Mouse (Mus musculus) spleen, adult 2 months (tissue): ENCODE results near the gene Gtf3c4. TPM values are rescaled to one million over a fixed set of nuclear protein-coding genes. Genes with fewer than 3 reads are reported as not detected.

Source experiments
- DNase-seq, 2 experiments: peaks; one replicate each; pipeline versions ENCODE4 v3.0.0 to v3.0.0-alpha.2; 2012 to 2021; ENCODE audit warnings: low spot score in 2 of 2, low read depth in 1 of 2
- H3K27ac ChIP-seq: fragments of 200-500 bp; 2 replicates; pipeline ENCODE4 v1.5.1; 2012; ENCODE audit warnings: low read length, inconsistent platforms; ENCODE audit not compliant: insufficient read depth
- H3K27me3 ChIP-seq: fragments of 200-500 bp; 2 replicates; pipeline ENCODE4 v1.6.1; 2012; ENCODE audit warnings: mild to moderate bottlenecking, moderate library complexity, low read length, inconsistent platforms; ENCODE audit not compliant: control insufficient read depth, insufficient read depth
- H3K36me3 ChIP-seq: fragments of 200-500 bp; 2 replicates; pipeline ENCODE4 v1.6.1; 2012; ENCODE audit warnings: mild to moderate bottlenecking, low read length, inconsistent platforms; ENCODE audit not compliant: control insufficient read depth, insufficient read depth
- H3K4me1 ChIP-seq: fragments of 200-500 bp; 2 replicates; pipeline ENCODE4 v1.6.1; 2011; ENCODE audit warnings: inconsistent platforms; ENCODE audit not compliant: control insufficient read depth, insufficient read depth, insufficient read length
- H3K4me3 ChIP-seq: fragments of 200-500 bp; 2 replicates; pipeline ENCODE4 v1.5.1; 2011; ENCODE audit warnings: mild to moderate bottlenecking, inconsistent platforms; ENCODE audit not compliant: insufficient read depth, insufficient read length; ENCODE audit errors: extremely low read depth
- CTCF ChIP-seq: fragments of 200-500 bp; IDR thresholded peaks from 2 replicates; pipeline ENCODE4 v1.5.1; 2011; ENCODE audit warnings: mild to moderate bottlenecking, inconsistent platforms; ENCODE audit not compliant: insufficient read depth, insufficient read length, insufficient replicate concordance; ENCODE audit errors: extremely low read depth
- POLR2A ChIP-seq: fragments of 200-500 bp; IDR thresholded peaks from 2 replicates; pipeline ENCODE4 v1.6.1; 2011; ENCODE audit warnings: low read depth, low read length, inconsistent platforms
- WGBS: fragments of 180-500 bp; shearing (Covaris S2); methylation state at CpG from one replicate; pipeline ENCODE4 v1.1.7; 2018; 5-methylcytosine and 5-hydroxymethylcytosine counted together
- polyA plus RNA-seq: library from polyadenylated mRNA; depleted of rRNA; stranded (reverse); fragments of >200 nt; gene quantifications from 2 replicates; pipeline ENCODE4 v1.2.3, GENCODE M21; 2012

Gtf3c4 gene
- polyA plus RNA-seq, 1 experiment: 6.1 TPM

DNA sequence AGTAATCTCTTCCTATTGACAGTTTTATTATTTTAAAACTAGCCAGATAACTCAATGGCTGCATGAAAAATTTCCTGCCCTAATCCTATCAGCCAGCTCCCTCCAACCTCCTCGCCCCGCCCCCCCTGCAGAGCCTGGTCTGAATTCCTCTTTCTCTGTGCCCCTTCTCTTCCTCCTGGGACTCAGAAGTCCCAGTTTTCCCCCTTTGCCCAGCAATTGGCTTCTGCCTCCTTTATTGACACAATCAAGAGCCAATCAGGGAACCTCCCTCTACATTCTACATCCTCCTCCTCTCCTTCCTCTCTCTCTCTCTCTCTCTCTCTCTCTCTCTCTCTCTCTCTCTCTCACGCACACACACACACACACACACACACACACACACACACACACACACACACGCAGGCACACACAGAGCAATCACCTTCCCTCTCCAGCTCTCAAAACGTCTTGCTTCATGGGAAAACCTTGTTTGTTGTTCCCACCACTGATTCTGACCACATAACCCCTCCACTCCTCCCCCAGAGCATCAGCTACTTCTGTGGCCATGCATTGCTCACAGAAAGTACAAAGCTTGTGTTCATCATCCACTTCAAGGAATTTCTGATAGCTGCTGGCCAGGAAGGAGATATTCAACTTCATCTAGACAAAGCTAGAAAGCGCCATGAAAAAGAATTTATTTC lies 47.1 kb downstream of the Gtf3c4 start:
- Histone ChIP-seq H3K4me3 (no peak overlapping the region), H3K36me3 (no peaks in the 10 kb centered on the region), H3K27ac (no peak overlapping the region), H3K4me1 (no peaks in the 10 kb centered on the region), H3K27me3 (no peaks in the 10 kb centered on the region)
- TF ChIP-seq POLR2A (no peak), CTCF (no peak)
- DNase-seq: no peak
- 27% methylated on average over 5 of the region's 6 CpGs for WGBS

DNA sequence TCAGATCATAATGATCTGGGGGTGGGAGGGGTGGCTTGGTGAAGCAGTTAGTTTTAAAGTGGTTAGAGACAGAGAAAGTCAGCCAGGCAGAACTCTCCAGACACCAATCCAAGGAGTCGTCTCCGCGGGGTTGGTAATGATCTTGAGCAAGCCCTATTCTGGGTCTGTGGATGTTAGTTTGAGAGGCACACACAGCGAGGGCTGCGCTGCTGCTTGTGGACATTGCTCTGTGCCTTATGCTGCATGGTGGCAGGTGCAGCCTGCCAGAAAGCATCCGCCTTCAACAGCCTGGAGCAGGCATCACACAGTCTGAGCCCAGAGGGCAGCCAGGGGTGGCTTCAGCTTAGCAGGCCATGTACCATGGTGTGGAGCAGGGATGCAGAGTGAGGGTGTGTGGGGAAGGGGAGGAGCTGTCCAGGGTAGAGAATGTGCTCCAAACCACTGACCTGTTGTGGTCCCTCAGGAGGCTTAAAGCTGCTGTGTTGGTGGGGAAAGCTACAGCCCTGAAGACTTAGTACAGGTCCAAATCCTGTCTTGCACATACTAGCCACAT lies 53.0 kb downstream of the Gtf3c4 start:
- no peak for TF ChIP-seq POLR2A
- TF ChIP-seq CTCF: no peak
- no peak overlapping the region for H3K4me3 ChIP-seq
- H3K4me1 ChIP-seq: no peaks in the 10 kb centered on the region
- no peak for DNase-seq
- H3K27ac ChIP-seq: no peak overlapping the region
- H3K27me3 ChIP-seq: no peaks in the 10 kb centered on the region
- no peaks in the 10 kb centered on the region for H3K36me3 ChIP-seq
- WGBS: 90% methylated on average over 6 of the region's 6 CpGs

DNA sequence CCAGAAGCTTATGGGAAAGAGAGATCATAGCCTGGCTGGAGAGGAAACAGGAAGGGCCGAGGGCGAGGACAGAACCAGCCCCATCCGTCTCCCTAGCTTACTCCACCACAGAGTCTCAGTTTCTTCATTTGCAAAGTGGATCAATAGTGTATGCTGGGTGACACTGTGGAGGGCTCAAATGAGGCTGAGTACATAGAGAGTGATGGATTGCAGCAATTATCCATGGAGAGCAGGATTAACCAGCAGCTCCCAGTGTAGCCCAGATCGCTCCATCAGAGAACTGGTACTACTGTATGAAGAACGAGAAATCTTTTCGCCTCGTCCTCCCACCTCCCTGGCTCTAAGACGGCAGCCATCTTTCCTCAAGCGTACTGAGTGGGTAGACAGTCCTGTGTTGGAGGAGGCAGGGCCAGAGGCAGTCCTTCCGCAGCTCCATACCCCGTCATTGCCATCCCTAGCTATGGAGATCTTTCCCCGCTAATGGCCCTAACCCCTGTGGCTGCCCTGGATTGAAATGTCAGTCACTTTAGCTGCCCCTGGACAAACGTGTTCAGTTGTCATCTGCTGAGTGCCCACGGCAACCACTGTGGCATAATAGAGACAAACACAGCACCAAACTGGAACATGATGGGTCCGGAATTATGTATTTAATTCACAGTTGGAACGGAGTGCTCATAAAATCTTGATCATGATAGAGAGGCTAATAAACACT lies 53.6 kb downstream of the Gtf3c4 start:
- no peak for DNase-seq
- Histone ChIP-seq H3K27me3 (no peaks in the 10 kb centered on the region), H3K4me1 (no peaks in the 10 kb centered on the region), H3K36me3 (no peaks in the 10 kb centered on the region), H3K27ac (no peak overlapping the region), H3K4me3 (no peak overlapping the region)
- WGBS: 86% methylated on average over 16 of the region's 16 CpGs
- TF ChIP-seq POLR2A (no peak), CTCF (no peak)

DNA sequence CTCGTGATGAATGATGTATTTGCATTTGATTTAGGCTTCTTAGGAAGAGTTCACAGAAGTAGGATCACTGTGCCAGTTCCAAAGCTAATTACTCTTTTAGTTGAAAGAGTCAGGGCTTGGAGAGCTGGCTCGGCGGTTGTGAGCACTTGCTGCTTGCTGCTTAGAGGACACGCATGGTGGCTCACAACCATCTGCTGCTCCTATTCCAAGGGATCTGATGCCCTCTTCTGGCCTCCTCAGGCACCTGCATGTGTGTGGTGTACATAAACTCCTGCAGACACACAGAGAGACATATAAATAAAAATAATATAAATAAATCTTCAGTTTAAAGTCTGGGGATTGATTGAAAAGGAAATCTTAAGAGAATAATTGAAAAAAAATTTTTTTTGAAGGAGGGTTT lies 58.9 kb downstream of the Gtf3c4 start:
- no peaks in the 10 kb centered on the region for H3K27me3 ChIP-seq
- TF ChIP-seq POLR2A (no peak), CTCF (no peak)
- no peaks in the 10 kb centered on the region for H3K4me1 ChIP-seq
- no peak for DNase-seq
- no peak overlapping the region for H3K4me3 ChIP-seq
- no peaks in the 10 kb centered on the region for H3K36me3 ChIP-seq
- 96% methylated on average over 4 of the region's 4 CpGs for WGBS
- H3K27ac ChIP-seq: no peak overlapping the region

DNA sequence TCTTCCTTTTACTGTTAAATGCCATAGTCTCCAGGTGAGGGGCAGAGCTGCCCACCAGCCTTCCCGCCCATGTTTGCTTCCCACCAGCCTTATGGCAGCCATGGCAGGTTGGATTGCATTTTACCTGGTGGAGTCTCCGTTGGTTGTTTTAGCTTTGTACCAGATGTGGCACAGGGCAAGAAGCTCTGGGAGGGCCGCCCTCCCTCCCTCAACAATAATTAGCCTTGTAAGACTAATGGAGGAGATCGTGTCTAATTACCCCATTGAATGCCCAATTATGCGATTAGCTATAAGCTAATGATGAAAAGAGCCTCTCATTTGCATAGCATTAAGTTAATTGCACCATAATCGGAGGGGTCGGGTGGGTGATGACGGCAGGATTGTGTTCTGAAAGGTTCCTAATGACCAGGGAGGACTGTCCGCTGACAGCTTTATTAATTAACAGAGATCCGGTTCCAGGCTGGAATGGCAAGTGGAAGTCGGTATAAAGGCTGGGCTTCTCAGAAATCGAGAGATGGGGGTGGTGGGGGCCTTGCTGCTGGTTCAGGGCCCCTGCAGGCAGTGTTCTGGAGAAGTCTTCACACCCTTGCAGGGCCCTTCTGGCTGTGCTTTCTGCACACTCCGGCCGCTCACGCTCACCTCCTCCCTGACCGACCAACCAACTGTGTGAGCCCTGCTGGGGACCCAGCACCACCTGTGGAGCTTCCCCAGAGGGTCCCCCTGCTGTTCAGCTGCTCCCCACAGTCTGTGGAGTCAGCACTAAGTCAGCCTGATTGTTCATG lies 60.0 kb downstream of the Gtf3c4 start:
- Histone ChIP-seq H3K36me3 (no peaks in the 10 kb centered on the region), H3K27ac (no peak overlapping the region), H3K4me1 (no peaks in the 10 kb centered on the region), H3K4me3 (no peak overlapping the region), H3K27me3 (no peaks in the 10 kb centered on the region)
- WGBS: 85% methylated on average over 16 of the region's 16 CpGs
- no peak for TF ChIP-seq POLR2A
- no peak for TF ChIP-seq CTCF
- DNase-seq: no peak

DNA sequence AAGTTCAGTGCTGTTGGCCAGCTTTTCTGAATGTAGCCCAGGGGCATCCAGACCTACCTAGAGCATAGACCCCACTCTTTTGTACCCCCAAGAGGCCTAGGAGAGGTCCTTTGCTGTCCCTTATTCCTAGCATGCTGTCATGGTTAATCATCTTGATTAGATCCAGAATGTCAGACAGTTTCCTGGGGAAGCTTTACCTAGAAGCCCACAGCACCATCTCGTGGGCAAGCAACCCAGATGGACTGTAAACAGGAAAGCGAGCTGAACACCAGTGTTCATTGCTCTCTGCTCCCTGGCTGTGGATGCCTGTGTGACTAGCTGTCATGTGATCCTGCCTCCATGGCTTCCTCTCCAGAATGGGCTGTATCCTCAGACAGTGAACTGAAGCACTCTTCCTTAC lies 63.4 kb downstream of the Gtf3c4 start:
- no peaks in the 10 kb centered on the region; the same call in 1 of the 2 replicates for H3K4me1 ChIP-seq
- DNase-seq: no peak
- H3K27ac ChIP-seq: no peak overlapping the region
- no peak for TF ChIP-seq POLR2A
- no peak for TF ChIP-seq CTCF
- H3K36me3 ChIP-seq: no peaks in the 10 kb centered on the region
- H3K4me3 ChIP-seq: no peak overlapping the region
- no peaks in the 10 kb centered on the region for H3K27me3 ChIP-seq
- 48% methylated on average over 2 of the region's 2 CpGs for WGBS
